Mouse (Mus musculus) brown adipose tissue, adult 24 weeks (tissue): ENCODE measurements around the gene Ier5. TPM values are rescaled to one million over a fixed set of nuclear protein-coding genes. Genes with fewer than 3 reads are reported as not detected.

Experiments
- H3K27ac ChIP-seq: fragments of 200-500 bp; replicated peaks from 2 replicates; pipeline ENCODE4 v1.5.1; 2012; ENCODE audit warnings: low read depth, mild to moderate bottlenecking, low read length
- H3K4me1 ChIP-seq: fragments of 200-500 bp; 2 replicates; pipeline ENCODE4 v1.6.1; 2012; ENCODE audit warnings: low read length, mixed read lengths; ENCODE audit not compliant: control insufficient read depth, insufficient read depth, insufficient read length
- H3K4me3 ChIP-seq: fragments of 200-500 bp; 2 replicates; pipeline ENCODE4 v1.5.1; 2012; ENCODE audit warnings: low read depth, mild to moderate bottlenecking, low read length, moderate library complexity; ENCODE audit not compliant: insufficient read depth
- polyA plus RNA-seq: library from polyadenylated mRNA; stranded (reverse); fragments of >200 nt; gene quantifications from 2 replicates; pipeline ENCODE4 v1.2.4, GENCODE M21; 2012; ENCODE audit not compliant: missing spikeins, insufficient read depth, insufficient read length

Ier5 gene
- polyA plus RNA-seq, 1 experiment: 3.2 TPM

- no peak overlapping the region for H3K4me3 ChIP-seq
- H3K27ac ChIP-seq: peak overlapping the region; percentile 73
- H3K4me1 ChIP-seq: peaks cover 37% of the 10 kb centered on the region
Observed at GRCm38 (mm10) chr1:155059505-155059904, 39.9 kb downstream of the Ier5 start.

DNA sequence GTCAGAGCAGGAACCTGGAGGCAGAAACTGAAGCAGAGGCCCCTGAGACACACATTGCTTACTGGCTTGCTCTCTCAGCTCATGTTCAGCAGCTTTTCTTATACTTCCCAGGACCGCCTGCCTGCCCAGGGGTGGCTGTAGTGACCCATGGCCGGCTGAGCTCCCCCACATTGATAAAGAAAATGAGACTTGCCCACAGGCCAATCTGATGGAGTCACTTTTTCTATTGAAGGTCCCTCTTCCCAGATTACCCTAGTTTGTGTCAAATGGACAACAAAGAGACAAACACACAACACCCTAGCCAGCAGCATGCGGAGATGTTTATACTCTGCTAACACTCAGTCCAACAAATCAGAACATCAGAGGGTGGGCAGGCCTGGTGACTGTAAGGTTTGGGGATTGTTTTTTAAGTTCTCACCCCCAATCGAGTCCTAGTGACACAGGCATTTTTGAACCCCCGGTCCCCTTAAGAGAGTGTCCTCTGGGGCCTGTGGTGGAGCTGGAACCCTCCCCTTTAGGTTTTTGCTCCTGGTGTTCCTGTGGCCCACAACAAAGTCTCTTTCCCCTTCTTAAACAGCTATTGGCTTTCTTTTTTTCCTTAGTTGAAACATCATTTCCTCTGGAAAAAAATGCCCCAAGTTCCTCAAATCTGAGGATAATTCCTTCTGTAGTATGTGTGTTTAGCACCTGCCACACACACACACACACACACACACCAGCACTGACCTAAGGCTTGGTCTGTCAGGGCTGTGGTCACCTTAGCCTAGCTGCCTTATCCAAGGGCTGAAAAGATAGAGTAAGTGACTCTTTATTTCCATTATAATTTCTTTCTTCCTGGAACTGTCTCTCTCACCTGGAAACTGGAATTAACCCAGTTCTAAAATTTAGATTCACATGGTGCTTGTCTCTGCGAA is 41.1 kb downstream of the Ier5 start:
- H3K4me1 ChIP-seq: peaks cover 27% of the 10 kb centered on the region
- H3K27ac ChIP-seq: peak overlapping the region; percentile 73
- H3K4me3 ChIP-seq: no peak overlapping the region

- Histone ChIP-seq H3K4me3 (no peak overlapping the region), H3K27ac (no peak overlapping the region), H3K4me1 (peaks cover 20% of the 10 kb centered on the region)
Observed at GRCm38 (mm10) chr1:155056166-155056565, 43.3 kb downstream of the Ier5 start.

GRCm38 (mm10) chr1:155055041-155055440 is 44.4 kb downstream of the Ier5 start:
- H3K4me1 ChIP-seq: peaks cover 19% of the 10 kb centered on the region
- H3K4me3 ChIP-seq: no peak overlapping the region
- no peak overlapping the region for H3K27ac ChIP-seq

DNA sequence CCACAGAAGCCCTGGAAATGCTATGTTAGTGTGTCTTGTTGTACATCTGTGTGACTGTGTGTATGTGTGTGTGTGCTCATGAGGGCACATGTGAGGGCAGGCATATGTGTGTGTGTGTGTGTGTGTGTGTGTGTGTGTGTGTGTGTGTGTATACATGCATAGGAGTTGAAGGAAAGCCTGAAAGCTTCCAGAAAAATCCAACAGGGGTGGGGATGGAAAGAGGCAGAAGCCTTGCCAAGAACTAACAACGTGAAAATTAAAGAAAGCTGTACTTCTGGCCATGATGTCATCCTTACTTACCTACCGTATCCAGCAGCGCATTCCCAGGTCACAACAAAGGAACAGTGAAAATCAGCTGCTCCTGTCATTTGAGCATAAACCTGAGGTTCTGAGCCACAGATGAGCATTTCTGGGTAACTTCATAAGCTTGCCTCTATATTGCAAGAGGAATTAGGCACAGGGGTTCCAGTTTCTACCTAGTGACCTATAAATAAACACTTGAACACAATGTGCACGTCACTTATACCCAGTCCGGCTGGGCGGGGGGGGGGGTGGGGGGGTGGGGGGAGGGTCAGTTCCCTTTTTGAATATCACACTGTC is 45.0 kb downstream of the Ier5 start:
- H3K27ac ChIP-seq: no peak overlapping the region
- H3K4me1 ChIP-seq: peaks cover 19% of the 10 kb centered on the region
- H3K4me3 ChIP-seq: no peak overlapping the region

- no peak overlapping the region for H3K4me3 ChIP-seq
- H3K27ac ChIP-seq: no peak overlapping the region
- peaks cover 14% of the 10 kb centered on the region; the same call in 1 of the 2 replicates for H3K4me1 ChIP-seq
Observed at GRCm38 (mm10) chr1:155053296-155053695, 46.1 kb downstream of the Ier5 start.

- Histone ChIP-seq H3K4me3 (no peak overlapping the region), H3K4me1 (peaks cover 14% of the 10 kb centered on the region; the same call in 1 of the 2 replicates), H3K27ac (no peak overlapping the region)
Observed at GRCm38 (mm10) chr1:155052761-155053166, 46.7 kb downstream of the Ier5 start.

DNA sequence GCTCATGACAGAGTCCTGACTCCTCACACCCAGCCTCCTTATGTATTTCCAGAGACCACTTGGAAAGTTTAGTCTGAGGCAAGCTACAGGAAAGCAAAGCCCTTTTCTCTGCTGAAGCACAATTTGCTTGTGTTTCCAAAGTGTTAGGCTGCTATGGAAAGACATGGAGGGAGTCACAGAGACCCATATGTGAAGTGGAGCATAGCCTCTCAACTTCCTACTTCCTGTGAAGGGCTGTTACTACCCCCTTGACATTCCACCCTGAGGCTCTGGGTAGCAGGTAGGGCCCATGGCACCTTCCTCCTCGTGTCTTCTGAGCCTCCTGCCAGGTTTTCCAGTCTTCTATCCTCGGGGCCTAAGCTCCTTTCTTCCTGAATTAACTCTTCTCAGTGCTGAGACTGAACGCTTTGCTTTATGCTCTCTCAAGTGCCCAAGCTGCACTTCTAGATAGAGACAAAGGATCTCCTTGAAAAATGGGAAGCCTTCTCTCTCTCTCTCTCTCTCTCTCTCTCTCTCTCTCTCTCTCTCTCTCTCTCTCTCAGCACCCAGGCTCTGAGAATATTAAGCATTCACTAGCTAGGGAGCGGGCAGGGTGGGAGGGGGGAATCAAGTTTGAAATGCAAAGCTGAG is 47.2 kb downstream of the Ier5 start:
- H3K27ac ChIP-seq: no peak overlapping the region
- H3K4me3 ChIP-seq: no peak overlapping the region
- peaks cover 14% of the 10 kb centered on the region; the same call in 1 of the 2 replicates for H3K4me1 ChIP-seq

DNA sequence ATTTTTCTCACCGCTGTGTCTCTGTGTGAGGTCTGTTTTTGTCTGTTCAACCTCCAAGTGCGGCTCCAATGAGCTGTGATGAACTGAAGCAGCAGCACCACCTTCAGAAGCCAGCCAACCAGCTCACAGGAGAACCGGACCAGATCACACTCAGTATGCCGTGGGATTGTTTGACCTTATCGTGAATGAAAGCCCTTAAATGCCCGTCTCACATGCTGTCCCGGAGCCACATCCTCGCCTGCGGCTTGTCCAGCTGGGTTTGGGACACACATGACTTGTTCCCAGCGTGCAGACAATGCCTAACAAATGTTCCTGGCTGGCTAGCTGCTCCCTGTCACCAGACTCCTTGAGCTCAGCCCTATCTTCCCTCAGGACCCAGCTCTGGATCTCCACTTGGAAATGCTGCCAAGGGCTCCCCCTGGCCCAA is 47.7 kb downstream of the Ier5 start:
- Histone ChIP-seq H3K4me1 (peaks cover 11% of the 10 kb centered on the region; the same call in 1 of the 2 replicates), H3K4me3 (no peak overlapping the region), H3K27ac (no peak overlapping the region)

GRCm38 (mm10) chr1:155050897-155051592 is 48.4 kb downstream of the Ier5 start:
- H3K27ac ChIP-seq: 0 out of 2 replicates have a peak overlapping the region, but pooled peaks have one; percentile 11
- H3K4me3 ChIP-seq: no peak overlapping the region
- H3K4me1 ChIP-seq: peaks cover 7% of the 10 kb centered on the region; the same call in 1 of the 2 replicates

DNA sequence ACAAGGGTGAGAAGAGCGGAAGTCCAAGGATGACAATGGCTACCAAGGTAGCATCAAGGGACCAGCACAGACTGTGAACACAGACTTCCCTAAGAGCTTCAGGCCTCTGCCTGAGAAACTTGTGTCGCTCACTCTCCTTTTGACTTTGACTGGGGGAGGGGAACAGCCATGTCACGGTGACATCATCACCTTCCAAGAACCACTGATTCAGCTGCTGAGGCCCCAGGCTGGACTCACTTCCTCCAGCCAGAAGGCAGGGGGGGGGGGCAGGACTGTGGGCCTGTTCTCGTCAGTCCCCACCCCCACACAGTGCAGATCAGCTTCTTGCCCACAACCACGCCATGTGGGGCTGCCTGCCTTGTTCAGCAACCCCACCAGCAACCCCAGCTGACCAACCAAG is 49.3 kb downstream of the Ier5 start:
- H3K27ac ChIP-seq: peak overlapping the region; percentile 74

GRCm38 (mm10) chr1:155048947-155049346 is 50.5 kb downstream of the Ier5 start:
- Histone ChIP-seq H3K27ac (no peak overlapping the region), H3K4me3 (no peak overlapping the region), H3K4me1 (peaks cover 5% of the 10 kb centered on the region; the same call in 1 of the 2 replicates)

More for the DNA sequence above, 49.3 kb downstream of the Ier5 start:
- peak overlapping the region; percentile 28; the same call in 1 of the 2 replicates for H3K4me3 ChIP-seq
- H3K4me1 ChIP-seq: peaks cover 5% of the 10 kb centered on the region; the same call in 1 of the 2 replicates
